Mouse (Mus musculus) embryo, embryonic 10 days (tissue): ENCODE measurements around the gene Aire.
"Not testable (repeated sequence)": the region's sequence is repeated elsewhere in the genome, so short reads cannot be mapped to it uniquely, and the experiment has no call there.

Source experiments
- DNase-seq: peaks from one replicate; pipeline ENCODE4 v3.0.0-alpha.2; 2015; ENCODE audit warnings: low spot score

Gene Aire

GRCm38 (mm10) chr10:78049519-78050035, 6.2 kb upstream of the Aire start:
- no peak for DNase-seq

- DNase-seq = no peak
Observed at GRCm38 (mm10) chr10:78048061-78048730, 4.8 kb upstream of the Aire start.

GRCm38 (mm10) chr10:78046388-78046787, 3.0 kb upstream of the Aire start:
- no peak for DNase-seq

- no peak for DNase-seq
Observed at GRCm38 (mm10) chr10:78044531-78044930, 1.1 kb upstream of the Aire start.

GRCm38 (mm10) chr10:78042697-78043405, 559 bp downstream of the Aire start:
- DNase-seq = no peak

GRCm38 (mm10) chr10:78042096-78042495, 1.3 kb downstream of the Aire start:
- DNase-seq = peak; percentile 31

GRCm38 (mm10) chr10:78041647-78042046, 1.8 kb downstream of the Aire start, which contains the start of gene Dnmt3l:
Gene Dnmt3l, plus strand, starts transcription at chr10:78041947.
- no peak for DNase-seq

GRCm38 (mm10) chr10:78037139-78037538, 6.3 kb downstream of the Aire start:
- no peak for DNase-seq

GRCm38 (mm10) chr10:78031987-78032386, 11.4 kb downstream of the Aire start:
- DNase-seq = no peak

- no peak for DNase-seq
Observed at GRCm38 (mm10) chr10:78029080-78029479, 14.3 kb downstream of the Aire start.

- DNase-seq = peak; percentile 89
Observed at GRCm38 (mm10) chr10:78028129-78028528, 15.3 kb downstream of the Aire start.

GRCm38 (mm10) chr10:78025453-78025852, 18.0 kb downstream of the Aire start:
- not testable (repeated sequence) for DNase-seq

GRCm38 (mm10) chr10:78019984-78020383, 23.4 kb downstream of the Aire start:
- not testable (repeated sequence) for DNase-seq

- DNase-seq = no peak
Observed at GRCm38 (mm10) chr10:78019291-78019690, 24.1 kb downstream of the Aire start.

GRCm38 (mm10) chr10:78018797-78019203, 24.6 kb downstream of the Aire start:
- peak; percentile 92 for DNase-seq

GRCm38 (mm10) chr10:78016366-78016765, 27.0 kb downstream of the Aire start:
- DNase-seq = no peak

- DNase-seq = no peak
Observed at GRCm38 (mm10) chr10:78015489-78015888, 27.9 kb downstream of the Aire start.

- no peak for DNase-seq
Observed at GRCm38 (mm10) chr10:78012661-78013495, 30.5 kb downstream of the Aire start.

GRCm38 (mm10) chr10:78011116-78011515, 32.3 kb downstream of the Aire start:
- not testable (repeated sequence) for DNase-seq

- DNase-seq = peak; percentile 31
Observed at GRCm38 (mm10) chr10:78010335-78010734, 33.1 kb downstream of the Aire start.

- DNase-seq = no peak
Observed at GRCm38 (mm10) chr10:78009945-78010293, 33.5 kb downstream of the Aire start, which contains the start of gene Pfkl. Gene Pfkl, minus strand, starts transcription at chr10:78010083.

- DNase-seq = peak; percentile 97
Observed at GRCm38 (mm10) chr10:78009184-78009944, 34.0 kb downstream of the Aire start.
